Mouse (Mus musculus) testis, adult 2 months (tissue): ENCODE data around the gene Alkbh5. TPM values are rescaled to one million over a fixed set of nuclear protein-coding genes. Genes with fewer than 3 reads are reported as not detected.
A peak's percentile ranks its signal among the peaks of the same experiment; 100 is the strongest.

ENCODE experiments used
- H3K27ac ChIP-seq: fragments of 200-500 bp; 2 replicates; pipeline ENCODE4 v1.5.1; 2012; ENCODE audit warnings: low read depth, low read length; ENCODE audit not compliant: control insufficient read depth, insufficient read depth
- H3K27me3 ChIP-seq: fragments of 200-500 bp; 2 replicates; pipeline ENCODE4 v1.6.1; 2012; ENCODE audit warnings: mild to moderate bottlenecking, low read length, moderate library complexity; ENCODE audit not compliant: control insufficient read depth, insufficient read depth
- H3K36me3 ChIP-seq: fragments of 200-500 bp; 2 replicates; pipeline ENCODE4 v1.6.1; 2012; ENCODE audit warnings: mild to moderate bottlenecking, low read length; ENCODE audit not compliant: control insufficient read depth, insufficient read depth
- H3K4me1 ChIP-seq: fragments of 200-500 bp; 2 replicates; pipeline ENCODE4 v1.6.1; 2012; ENCODE audit warnings: low read length; ENCODE audit not compliant: control insufficient read depth, insufficient read depth
- H3K4me3 ChIP-seq: fragments of 200-500 bp; 2 replicates; pipeline ENCODE4 v1.5.1; 2012; ENCODE audit warnings: low read depth, mild to moderate bottlenecking, low read length, moderate library complexity, mixed read lengths; ENCODE audit not compliant: control insufficient read depth
- CTCF ChIP-seq: fragments of 200-500 bp; IDR thresholded peaks from 2 replicates; pipeline ENCODE4 v1.5.1; 2012; ENCODE audit warnings: low read depth, mild to moderate bottlenecking, inconsistent platforms, low read length, moderate library complexity; ENCODE audit not compliant: control insufficient read depth, insufficient read depth, insufficient replicate concordance
- POLR2A ChIP-seq: fragments of 200-500 bp; IDR thresholded peaks from 2 replicates; pipeline ENCODE4 v1.6.1; 2012; ENCODE audit warnings: low read depth, mild to moderate bottlenecking, inconsistent platforms, low read length, moderate library complexity; ENCODE audit not compliant: control insufficient read depth
- polyA plus RNA-seq: library from polyadenylated mRNA; depleted of rRNA; stranded (reverse); fragments of >200 nt; gene quantifications from 2 replicates; pipeline ENCODE4 v1.2.3, GENCODE M21; 2012; rRNA removed

Alkbh5 gene
- polyA plus RNA-seq: 13.4 and 13.8 TPM in 2 replicates

DNA sequence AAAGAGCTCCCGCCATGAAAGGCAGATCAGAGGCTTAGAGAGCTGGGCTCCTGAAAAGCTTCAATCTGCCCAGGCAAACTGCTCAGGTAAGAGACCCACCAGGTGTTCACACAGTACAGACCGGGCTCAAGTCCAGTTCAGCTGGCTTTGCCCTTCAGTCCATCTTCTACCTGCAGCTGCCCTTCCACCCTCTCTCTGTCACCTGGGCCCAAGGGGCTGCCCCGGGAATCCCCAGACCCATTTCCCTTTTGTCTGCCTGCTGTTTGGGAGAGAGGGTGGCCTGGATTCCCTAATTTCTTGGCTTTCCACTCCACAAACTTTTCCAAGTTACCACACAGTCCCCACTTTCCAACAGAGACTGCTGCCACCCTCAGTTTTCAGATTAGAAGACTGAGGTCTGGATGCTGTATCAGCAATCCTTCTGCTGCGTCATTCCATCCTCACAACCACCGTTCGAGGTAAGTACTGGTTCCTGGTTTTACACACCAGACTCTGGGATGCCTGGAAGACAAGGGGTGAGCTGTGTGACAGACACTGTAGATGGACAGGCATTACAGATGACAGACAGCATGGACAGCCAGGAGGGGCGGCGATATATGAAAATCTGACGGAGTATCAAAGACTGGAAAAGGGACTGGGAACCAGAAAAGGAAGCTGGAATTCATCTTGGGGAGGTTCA, at the start of gene Alkbh5:
Gene Alkbh5 (plus strand): TSS at position 202 of the 679 bp plus-strand sequence.
- Histone ChIP-seq H3K27ac (peak within 1 kb of the TSS; percentile 93), H3K36me3 (no peaks in the 10 kb centered on the region; the same call in 1 of the 2 replicates), H3K4me3 (peak within 1 kb of the TSS; percentile 90), H3K27me3 (no peaks in the 10 kb centered on the region), H3K4me1 (peaks cover 22% of the 10 kb centered on the region)
- TF ChIP-seq CTCF: no peak
- TF ChIP-seq POLR2A: no peak

DNA sequence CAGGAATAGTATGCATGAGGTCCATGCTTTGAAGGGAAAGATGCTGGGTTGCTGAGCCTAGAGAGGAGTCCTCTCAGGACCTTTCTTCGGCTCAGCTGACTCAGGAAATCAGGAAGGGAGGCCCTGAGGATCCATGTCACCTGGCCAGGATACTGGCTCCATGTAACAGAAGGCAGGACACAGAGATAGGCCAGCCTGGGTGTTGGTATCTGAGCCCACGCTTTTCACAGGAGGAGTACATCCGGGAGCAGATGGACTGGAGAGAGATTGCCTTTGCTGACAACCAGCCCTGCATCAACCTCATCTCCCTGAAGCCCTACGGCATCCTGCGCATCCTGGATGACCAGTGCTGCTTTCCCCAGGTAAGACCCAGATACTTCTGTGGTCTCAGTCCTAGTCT, 43.5 kb upstream of the Alkbh5 start:
- no peaks in the 10 kb centered on the region for H3K27me3 ChIP-seq
- TF ChIP-seq CTCF (no peak), POLR2A (no peak)
- no peaks in the 10 kb centered on the region for H3K36me3 ChIP-seq
- H3K27ac ChIP-seq: no peak overlapping the region
- no peak overlapping the region for H3K4me3 ChIP-seq
- H3K4me1 ChIP-seq: peaks cover 2% of the 10 kb centered on the region; the same call in 1 of the 2 replicates

DNA sequence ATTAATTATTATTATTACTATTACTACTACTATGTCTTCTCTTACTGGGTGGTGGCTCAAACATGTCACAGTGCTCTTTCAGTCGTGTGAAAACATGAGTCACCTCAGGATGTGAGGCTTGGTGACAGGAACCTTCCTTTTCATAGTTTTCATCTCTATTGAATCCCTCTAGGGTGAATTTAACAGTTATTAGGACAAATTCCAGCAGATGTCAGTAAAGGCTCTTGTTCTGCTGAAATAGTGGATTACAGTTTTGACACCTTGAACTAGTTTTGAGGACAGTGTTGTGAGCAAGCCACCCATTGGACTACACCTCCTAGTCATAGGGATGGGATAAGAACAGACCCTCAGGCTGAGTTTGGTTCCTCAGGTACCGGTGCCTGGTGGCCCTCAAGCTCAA, 40.5 kb upstream of the Alkbh5 start:
- H3K4me3 ChIP-seq: no peak overlapping the region
- no peaks in the 10 kb centered on the region for H3K27me3 ChIP-seq
- H3K36me3 ChIP-seq: no peaks in the 10 kb centered on the region
- peaks cover 2% of the 10 kb centered on the region; the same call in 1 of the 2 replicates for H3K4me1 ChIP-seq
- TF ChIP-seq POLR2A (no peak), CTCF (no peak)
- no peak overlapping the region for H3K27ac ChIP-seq

DNA sequence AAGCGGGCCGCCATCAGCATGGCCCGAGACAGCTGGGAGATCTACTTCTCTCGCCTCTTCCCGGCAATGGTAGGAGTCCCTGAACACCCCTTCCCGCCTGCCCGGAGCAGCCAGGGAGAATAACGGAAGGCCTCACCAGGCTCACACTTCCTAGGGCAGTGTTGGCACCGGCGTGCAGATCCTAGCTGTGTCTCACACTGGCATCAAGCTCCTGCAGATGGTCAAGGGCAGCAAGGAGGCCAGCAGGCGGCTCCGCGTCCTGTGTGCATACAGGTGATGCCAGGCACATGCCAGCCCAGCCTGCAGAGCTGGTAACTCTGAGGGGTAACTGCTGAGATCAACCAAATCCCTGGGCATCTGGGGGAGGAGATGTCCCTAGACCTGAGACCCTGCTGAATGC, 28.9 kb upstream of the Alkbh5 start:
- Histone ChIP-seq H3K36me3 (no peaks in the 10 kb centered on the region), H3K4me3 (no peak overlapping the region), H3K27ac (no peak overlapping the region), H3K4me1 (peaks cover 5% of the 10 kb centered on the region), H3K27me3 (no peaks in the 10 kb centered on the region)
- TF ChIP-seq CTCF: no peak
- TF ChIP-seq POLR2A: no peak

DNA sequence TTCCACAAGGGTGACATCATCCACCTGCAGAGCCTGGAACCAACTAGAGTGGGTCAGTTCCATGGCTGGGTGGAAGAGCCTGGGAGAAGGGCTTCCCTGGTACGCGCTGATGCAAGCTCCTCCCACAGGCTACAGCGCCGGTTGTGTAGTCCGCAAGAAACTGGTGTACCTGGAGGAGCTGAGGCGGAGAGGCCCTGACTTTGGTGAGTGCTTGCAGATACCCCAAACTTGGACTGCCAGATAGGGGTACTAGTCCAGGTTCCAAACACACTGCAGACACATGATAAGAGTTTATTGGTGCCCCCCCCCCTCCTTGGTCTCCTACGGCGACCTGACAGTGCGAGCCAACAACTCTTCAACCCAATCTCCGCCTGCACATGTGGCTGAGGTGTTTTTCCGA, 27.2 kb upstream of the Alkbh5 start:
- H3K4me3 ChIP-seq: peak overlapping the region; percentile 3
- peaks cover 5% of the 10 kb centered on the region for H3K4me1 ChIP-seq
- no peak overlapping the region for H3K27ac ChIP-seq
- TF ChIP-seq POLR2A: no peak
- no peak for TF ChIP-seq CTCF
- H3K36me3 ChIP-seq: no peaks in the 10 kb centered on the region
- H3K27me3 ChIP-seq: no peaks in the 10 kb centered on the region

DNA sequence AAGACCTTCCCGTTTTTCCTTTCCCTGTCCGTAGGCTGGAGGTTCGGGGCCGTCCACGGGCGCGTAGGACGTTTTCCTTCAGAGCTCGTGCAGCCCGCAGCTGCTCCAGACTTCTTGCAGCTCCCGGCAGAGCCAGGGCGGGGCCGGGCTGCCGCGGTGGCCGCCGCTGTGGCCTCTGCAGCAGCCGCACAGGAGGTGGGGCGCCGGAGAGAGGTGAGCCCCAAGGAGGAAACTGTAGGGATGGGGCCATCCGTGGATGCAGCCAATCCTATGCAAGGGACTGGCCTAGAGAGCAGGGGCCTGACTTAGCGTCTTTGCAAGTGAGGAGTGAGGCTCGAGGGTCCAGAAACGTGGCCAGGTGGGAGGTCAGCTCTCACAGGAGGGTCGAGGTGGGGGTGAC, 26.7 kb upstream of the Alkbh5 start:
- TF ChIP-seq POLR2A (no peak), CTCF (no peak)
- Histone ChIP-seq H3K27ac (no peak overlapping the region), H3K4me3 (peak overlapping the region; percentile 48), H3K27me3 (no peaks in the 10 kb centered on the region), H3K4me1 (peaks cover 5% of the 10 kb centered on the region), H3K36me3 (no peaks in the 10 kb centered on the region)

DNA sequence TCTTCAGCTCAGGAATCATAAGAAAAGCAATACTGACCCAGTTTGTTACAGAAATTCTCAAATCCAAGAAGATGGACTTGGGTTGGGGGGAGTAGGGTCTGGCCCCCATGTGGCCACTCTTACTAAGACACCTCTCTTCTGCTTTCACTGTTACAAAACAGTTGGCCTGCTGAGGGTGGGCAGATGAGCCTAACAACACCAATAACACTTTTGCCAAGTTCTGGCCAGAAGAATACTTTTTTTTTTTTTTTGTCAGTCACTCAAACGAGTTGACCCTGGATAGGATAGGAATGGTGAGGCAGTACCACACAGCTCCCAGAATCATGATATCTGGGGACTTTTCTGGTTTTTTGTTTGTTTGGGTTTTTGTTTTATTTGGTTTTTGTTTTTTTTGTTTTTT, 24.3 kb upstream of the Alkbh5 start:
- Histone ChIP-seq H3K4me1 (peaks cover 5% of the 10 kb centered on the region), H3K27ac (no peak overlapping the region), H3K4me3 (no peak overlapping the region), H3K27me3 (no peaks in the 10 kb centered on the region), H3K36me3 (no peaks in the 10 kb centered on the region)
- TF ChIP-seq CTCF (no peak), POLR2A (no peak)
